ENCODE assay signal across 8 mouse cellular contexts in genomic region chr9:108568511-108568921, GRCm38 (mm10). TPM values are rescaled to one million over a fixed set of nuclear protein-coding genes. Genes with fewer than 3 reads are reported as not detected.
DNase-seq lines count a peak whose midpoint lies in the region; ATAC-seq and TF ChIP-seq lines count a peak whose summit lies in the region.

No protein-coding gene starts in this region.

- no peaks in the 10 kb centered on the region for H3K27me3 ChIP-seq in heart, embryonic 10.5 days (ENCODE audit: insufficient read depth, poor library complexity, severe bottlenecking)
- no peaks in the 10 kb centered on the region for H3K27me3 ChIP-seq in E14TG2a.4 (ENCODE audit: insufficient read depth, low read length)
- no peaks in the 10 kb centered on the region for H3K27me3 ChIP-seq in forebrain, postnatal 0 days (ENCODE audit: insufficient read depth, low read length)

- H3K4me2 ChIP-seq in forebrain, postnatal 0 days (ENCODE audit: low read depth), result peak overlapping the region; percentile 90; the same call in 1 of the 2 replicates

- no peak overlapping the region for H3K9ac ChIP-seq in forebrain, postnatal 0 days

- no peaks in the 10 kb centered on the region for H3K9me3 ChIP-seq in heart, embryonic 10.5 days
- no peaks in the 10 kb centered on the region for H3K9me3 ChIP-seq in E14TG2a.4 (ENCODE audit: low read length)
- H3K9me3 ChIP-seq in forebrain, postnatal 0 days (ENCODE audit: low read length), result no peaks in the 10 kb centered on the region

- no peak for DNase-seq in heart, embryonic 10.5 days (ENCODE audit: low spot score)
- no peak for DNase-seq in heart, postnatal 4 days
- no peak for DNase-seq in forebrain, postnatal 0 days
- DNase-seq in retina, postnatal 1 day, result no peak
- DNase-seq in urinary bladder, postnatal 4 days (ENCODE audit: low spot score in 2 of 2), result no peak
- DNase-seq in adrenal gland, adult 2 months, result no peak

- no peak for ATAC-seq in forebrain, postnatal 0 days

- H3K79me2 ChIP-seq in macrophage (ENCODE audit: inconsistent target), result peaks cover 15% of the 10 kb centered on the region; the same call in 1 of the 2 replicates

- peak overlapping the region; percentile 94 for H3K27ac ChIP-seq in heart, embryonic 10.5 days
- no peak overlapping the region for H3K27ac ChIP-seq in forebrain, postnatal 0 days (ENCODE audit: low read depth, low read length)
- H3K27ac ChIP-seq in macrophage, result peak overlapping the region; percentile 94

- peak overlapping the region; percentile 85 for H3K4me3 ChIP-seq in heart, embryonic 10.5 days
- H3K4me3 ChIP-seq in E14TG2a.4 (replicated peaks; ENCODE audit: low read length) (peak overlapping the region; percentile 92), macrophage (ENCODE audit: inconsistent target) (peak overlapping the region; percentile 86)
- no peak overlapping the region for H3K4me3 ChIP-seq in forebrain, postnatal 0 days (ENCODE audit: low read depth, low read length)

- H3K4me1 ChIP-seq in heart, embryonic 10.5 days, result peaks cover 53% of the 10 kb centered on the region
- peaks cover 85% of the 10 kb centered on the region for H3K4me1 ChIP-seq in E14TG2a.4 (replicated peaks; ENCODE audit: low read depth, low read length)
- peaks cover 19% of the 10 kb centered on the region for H3K4me1 ChIP-seq in forebrain, postnatal 0 days (ENCODE audit: insufficient read depth)

- no peak for TF ChIP-seq CTCF in E14TG2a.4 (conservative IDR thresholded peaks at IDR 0.05; ENCODE audit: low read length)
- TF ChIP-seq CTCF in forebrain, postnatal 0 days (IDR thresholded peaks at IDR 0.05; ENCODE audit: low read depth), result no peak

- peaks cover 55% of the 10 kb centered on the region for H3K36me3 ChIP-seq in heart, embryonic 10.5 days
- peaks cover 58% of the 10 kb centered on the region for H3K36me3 ChIP-seq in E14TG2a.4 (ENCODE audit: insufficient read depth, low read length)
- peaks cover 50% of the 10 kb centered on the region for H3K36me3 ChIP-seq in forebrain, postnatal 0 days (ENCODE audit: insufficient read depth)
- peaks cover 31% of the 10 kb centered on the region for H3K36me3 ChIP-seq in macrophage (ENCODE audit: inconsistent target)

- 67% methylated on average over 17 of the region's 17 CpGs for WGBS in heart, embryonic 10.5 days
- 83% methylated on average over 17 of the region's 17 CpGs for WGBS in forebrain, postnatal 0 days
- 34% methylated on average over 14 of the region's 17 CpGs for WGBS in macrophage (ENCODE audit: missing documents)

RNA-seq across cellular contexts. Expression of gene Dalrd3, which starts 1.2 kb away (rescaled TPM):
- 106 and 122 TPM in 2 replicates for polyA plus RNA-seq in heart, embryonic 10.5 days (2016; fragmentation: Nextera tagmentation; extraction: Ambion mirVana)
- total RNA-seq in heart, postnatal 4 days (2021), result 10 to 100 TPM; 20.6 to 21.6 TPM
- 99.6 and 115 TPM in 2 replicates for total RNA-seq in forebrain, postnatal 0 days (2014; rRNA removed)
- polyA plus RNA-seq in forebrain, postnatal 0 days (2015; fragmentation: Nextera tagmentation; extraction: Ambion mirVana), result 221 and 261 TPM in 2 replicates
- total RNA-seq in macrophage (2018; cell fraction: chromatin; rRNA removed), result 100 to 1,000 TPM; 111 to 364 (median 168) TPM
- total RNA-seq in macrophage (2018; cell fraction: cytosol; rRNA removed), result 10 to 100 TPM; 10.1 to 22.6 (median 15.8) TPM
- 100 to 1,000 TPM in 10 of 26 experiments, 10 to 100 TPM in 16; 41.5 to 236 (median 90.1) TPM for total RNA-seq in macrophage (2018; cell fraction: nucleus; rRNA removed)
- polyA plus RNA-seq in macrophage (2018), result 17.5 to 30.5 TPM (median 20.5 TPM) in 3 replicates
- 10 to 100 TPM; 67.2 to 70.7 TPM for total RNA-seq in adrenal gland, adult 2 months (2021)
- polyA plus RNA-seq in adrenal gland, adult 2 months (2012; rRNA removed), result 325 and 372 TPM in 2 replicates

RNA-seq across cellular contexts. Expression of gene Ndufaf3, which starts 1.3 kb away (rescaled TPM):
- polyA plus RNA-seq in heart, embryonic 10.5 days (2016; fragmentation: Nextera tagmentation; extraction: Ambion mirVana), result 50.5 and 58.6 TPM in 2 replicates
- total RNA-seq in heart, postnatal 4 days (2021), result 10 to 100 TPM; 57.0 to 64.2 TPM
- 70.7 and 71.3 TPM in 2 replicates for total RNA-seq in forebrain, postnatal 0 days (2014; rRNA removed)
- 104 and 108 TPM in 2 replicates for polyA plus RNA-seq in forebrain, postnatal 0 days (2015; fragmentation: Nextera tagmentation; extraction: Ambion mirVana)
- total RNA-seq in macrophage (2018; cell fraction: chromatin; rRNA removed), result 10 to 100 TPM; 10.4 to 28.4 (median 19.7) TPM
- total RNA-seq in macrophage (2018; cell fraction: cytosol; rRNA removed), result 10 to 100 TPM; 14.5 to 33.4 (median 22.2) TPM
- 10 to 100 TPM in 24 of 26 experiments, 1 to 10 TPM in 2; 8.2 to 28.6 (median 16.6) TPM for total RNA-seq in macrophage (2018; cell fraction: nucleus; rRNA removed)
- 9.6 to 20.2 TPM (median 16.5 TPM) in 3 replicates for polyA plus RNA-seq in macrophage (2018)
- 10 to 100 TPM; 60.7 to 68.7 TPM for total RNA-seq in adrenal gland, adult 2 months (2021)
- 76.7 and 98.4 TPM in 2 replicates for polyA plus RNA-seq in adrenal gland, adult 2 months (2012; rRNA removed)

RNA-seq across cellular contexts. Expression of gene Impdh2, which starts 8.4 kb away (rescaled TPM):
- polyA plus RNA-seq in heart, embryonic 10.5 days (2016; fragmentation: Nextera tagmentation; extraction: Ambion mirVana), result 155 and 194 TPM in 2 replicates
- 10 to 100 TPM; 77.5 to 79.6 TPM for total RNA-seq in heart, postnatal 4 days (2021)
- 115 and 129 TPM in 2 replicates for total RNA-seq in forebrain, postnatal 0 days (2014; rRNA removed)
- polyA plus RNA-seq in forebrain, postnatal 0 days (2015; fragmentation: Nextera tagmentation; extraction: Ambion mirVana), result 102 and 106 TPM in 2 replicates
- total RNA-seq in macrophage (2018; cell fraction: chromatin; rRNA removed), result 100 to 1,000 TPM in 1 of 26 experiments, 10 to 100 TPM in 25; 24.0 to 109 (median 58.8) TPM
- total RNA-seq in macrophage (2018; cell fraction: cytosol; rRNA removed), result 10 to 100 TPM; 30.6 to 55.7 (median 41.5) TPM
- 10 to 100 TPM; 18.6 to 91.0 (median 42.4) TPM for total RNA-seq in macrophage (2018; cell fraction: nucleus; rRNA removed)
- polyA plus RNA-seq in macrophage (2018), result 36.0 to 103 TPM (median 41.0 TPM) in 3 replicates
- total RNA-seq in adrenal gland, adult 2 months (2021), result 100 to 1,000 TPM in 1 of 2 experiments, 10 to 100 TPM in 1; 75.6 to 123 TPM
- 93.8 and 121 TPM in 2 replicates for polyA plus RNA-seq in adrenal gland, adult 2 months (2012; rRNA removed)

RNA-seq across cellular contexts. Expression of gene Wdr6, which starts 10.0 kb away (rescaled TPM):
- polyA plus RNA-seq in heart, embryonic 10.5 days (2016; fragmentation: Nextera tagmentation; extraction: Ambion mirVana), result 99.6 and 105 TPM in 2 replicates
- total RNA-seq in heart, postnatal 4 days (2021), result 10 to 100 TPM; 36.6 to 40.0 TPM
- 353 and 511 TPM in 2 replicates for total RNA-seq in forebrain, postnatal 0 days (2014; rRNA removed)
- 206 and 283 TPM in 2 replicates for polyA plus RNA-seq in forebrain, postnatal 0 days (2015; fragmentation: Nextera tagmentation; extraction: Ambion mirVana)
- total RNA-seq in macrophage (2018; cell fraction: chromatin; rRNA removed), result 10 to 100 TPM in 1 of 26 experiments, 1 to 10 TPM in 19, under 1 TPM in 6; 0.53 to 10.2 (median 2.6) TPM
- total RNA-seq in macrophage (2018; cell fraction: cytosol; rRNA removed), result 10 to 100 TPM in 1 of 26 experiments, 1 to 10 TPM in 25; 2.9 to 10.2 (median 5.8) TPM
- 1 to 10 TPM; 3.6 to 9.9 (median 5.2) TPM for total RNA-seq in macrophage (2018; cell fraction: nucleus; rRNA removed)
- polyA plus RNA-seq in macrophage (2018), result 3.1 to 7.5 TPM (median 7.5 TPM) in 3 replicates
- 100 to 1,000 TPM in 1 of 2 experiments, 10 to 100 TPM in 1; 91.5 to 126 TPM for total RNA-seq in adrenal gland, adult 2 months (2021)
- 132 and 151 TPM in 2 replicates for polyA plus RNA-seq in adrenal gland, adult 2 months (2012; rRNA removed)

RNA-seq across cellular contexts. Expression of gene P4htm, which starts 29.0 kb away (rescaled TPM):
- polyA plus RNA-seq in heart, embryonic 10.5 days (2016; fragmentation: Nextera tagmentation; extraction: Ambion mirVana), result 13.2 and 20.6 TPM in 2 replicates
- total RNA-seq in heart, postnatal 4 days (2021), result 10 to 100 TPM; 13.2 to 13.4 TPM
- 29.2 and 39.3 TPM in 2 replicates for total RNA-seq in forebrain, postnatal 0 days (2014; rRNA removed)
- 35.4 and 39.9 TPM in 2 replicates for polyA plus RNA-seq in forebrain, postnatal 0 days (2015; fragmentation: Nextera tagmentation; extraction: Ambion mirVana)
- 1 to 10 TPM in 14 of 26 experiments, under 1 TPM in 6, not detected in 6; 0.46 to 5.1 (median 1.7) TPM for total RNA-seq in macrophage (2018; cell fraction: chromatin; rRNA removed)
- total RNA-seq in macrophage (2018; cell fraction: cytosol; rRNA removed), result under 1 TPM in 25 of 26 experiments, not detected in 1; 0.12 to 0.92 (median 0.39) TPM
- 1 to 10 TPM in 10 of 26 experiments, under 1 TPM in 10, not detected in 6; 0.26 to 3.2 (median 0.99) TPM for total RNA-seq in macrophage (2018; cell fraction: nucleus; rRNA removed)
- polyA plus RNA-seq in macrophage (2018), result 0.16 to 0.70 TPM (median 0.33 TPM) in 3 replicates
- total RNA-seq in adrenal gland, adult 2 months (2021), result 1 to 10 TPM; 7.1 to 8.3 TPM
- 14.7 and 17.2 TPM in 2 replicates for polyA plus RNA-seq in adrenal gland, adult 2 months (2012; rRNA removed)
